Mouse (Mus musculus): ENCODE results near the gene Pcsk5.

The Pcsk5 gene

GRCm38 (mm10) chr19:17400571-17400970 is 436.9 kb downstream of the Pcsk5 start:
- no peak for DNase-seq (ENCODE audit: extremely low spot score, low spot score)

- no peak for DNase-seq (ENCODE audit: extremely low spot score, low spot score)
Observed at GRCm38 (mm10) chr19:17399965-17400364, 437.5 kb downstream of the Pcsk5 start.

DNA sequence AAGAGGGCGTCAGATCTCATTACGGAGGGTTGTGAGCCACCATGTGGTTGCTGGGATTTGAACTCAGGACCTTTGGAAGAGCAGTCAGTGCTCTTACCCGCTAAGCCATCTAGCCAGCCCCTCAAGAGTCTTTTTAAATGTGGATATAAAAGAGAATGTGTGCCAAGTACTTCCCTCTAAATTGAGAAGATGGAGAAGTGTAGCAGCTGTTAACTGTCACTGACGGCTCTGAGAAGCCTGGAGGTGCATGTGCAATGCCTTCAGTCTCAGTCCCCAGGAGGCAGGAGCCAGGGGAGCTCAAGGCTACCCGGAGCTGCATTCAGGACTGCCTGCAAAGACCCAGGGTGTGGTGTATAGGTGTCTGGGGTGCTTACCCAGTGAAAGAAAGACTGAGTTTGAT is 439.5 kb downstream of the Pcsk5 start:
- DNase-seq (ENCODE audit: extremely low spot score, low spot score) = no peak

- no peak for DNase-seq (ENCODE audit: extremely low spot score, low spot score)
Observed at GRCm38 (mm10) chr19:17396802-17397201, 440.6 kb downstream of the Pcsk5 start.

- DNase-seq (ENCODE audit: extremely low spot score, low spot score) = peak; percentile 94
Observed at GRCm38 (mm10) chr19:17393841-17394591, 443.4 kb downstream of the Pcsk5 start, which contains the start of gene Rfk. Gene Rfk (plus strand): TSS chr19:17394043.

DNA sequence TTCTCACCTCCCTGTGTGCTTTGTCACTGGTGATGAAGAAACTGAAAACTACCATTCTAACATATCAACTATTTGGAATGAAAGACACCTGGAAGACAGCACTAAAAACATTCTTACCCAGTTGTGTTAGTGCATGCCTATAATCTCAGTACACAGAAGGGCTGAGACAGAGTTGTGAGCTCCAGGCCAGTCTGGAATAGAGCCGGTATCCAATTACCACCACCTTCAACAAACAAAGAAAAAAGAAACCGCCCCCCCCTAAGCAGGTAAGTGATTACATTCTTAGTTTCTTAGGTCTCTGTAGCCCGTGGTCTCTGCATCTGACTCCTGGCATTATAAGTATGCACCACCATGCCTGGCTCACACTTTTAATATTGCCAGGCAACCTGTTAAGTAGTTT is 444.6 kb downstream of the Pcsk5 start:
- no peak for DNase-seq (ENCODE audit: extremely low spot score, low spot score)

DNA sequence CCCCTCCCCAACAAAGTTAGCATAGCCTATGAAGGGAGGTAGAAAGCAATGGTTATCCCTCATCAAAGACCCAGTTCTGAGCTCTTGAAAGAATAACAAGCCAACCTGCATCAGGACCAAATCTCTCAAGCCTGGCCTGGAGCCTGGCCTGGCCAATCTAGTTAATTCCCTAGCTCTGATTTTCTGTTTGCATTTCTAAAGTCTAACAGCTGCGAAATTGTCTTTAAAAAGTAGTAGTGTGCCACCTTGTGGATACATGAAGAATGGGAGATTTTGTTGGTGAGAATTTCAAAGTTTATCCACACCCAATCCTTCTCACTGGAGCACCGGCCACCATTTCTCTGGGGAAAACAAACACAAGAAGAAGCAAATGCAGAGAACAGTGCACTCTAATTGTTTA is 449.0 kb downstream of the Pcsk5 start:
- no peak for DNase-seq (ENCODE audit: extremely low spot score, low spot score)

GRCm38 (mm10) chr19:17386424-17386823 is 451.0 kb downstream of the Pcsk5 start:
- no peak for DNase-seq (ENCODE audit: extremely low spot score, low spot score)

DNA sequence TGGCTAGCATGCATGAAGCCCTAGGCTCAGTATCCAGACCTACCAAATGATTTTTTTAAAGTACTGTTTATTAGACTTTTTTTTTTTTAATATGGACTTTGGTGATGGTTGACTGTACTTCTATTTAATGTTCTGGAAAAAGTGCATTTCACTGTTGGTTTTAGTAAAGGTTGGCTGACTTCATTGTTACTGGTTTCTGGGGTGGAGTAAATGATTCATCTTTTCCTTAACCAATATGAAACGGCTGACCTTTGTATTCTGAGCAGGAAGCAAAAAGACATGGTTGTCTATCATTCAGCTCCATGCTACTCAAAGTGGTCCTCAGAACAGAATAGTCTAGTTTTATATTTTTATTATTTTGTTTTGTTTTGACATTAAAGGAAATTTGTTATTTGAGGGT is 452.0 kb downstream of the Pcsk5 start:
- no peak for DNase-seq (ENCODE audit: extremely low spot score, low spot score)

DNA sequence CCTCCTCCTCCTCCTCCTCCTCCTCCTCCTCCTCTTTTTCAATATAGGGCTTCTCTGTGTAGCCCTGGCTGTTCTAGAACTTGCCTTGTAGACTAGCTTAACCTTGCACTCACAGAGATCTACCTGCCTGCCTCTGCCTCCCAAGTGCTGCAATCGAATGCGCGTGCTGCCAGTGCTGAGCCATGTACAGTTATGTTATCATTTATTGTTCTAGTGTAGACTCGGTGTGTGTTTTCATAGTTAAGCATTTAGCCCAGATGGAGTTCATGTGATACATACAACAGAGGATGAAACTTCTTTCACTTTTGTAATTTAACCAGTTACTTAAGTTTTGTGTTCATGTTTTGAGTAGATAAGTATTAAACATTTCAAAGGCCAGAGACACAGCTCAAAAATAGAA is 452.4 kb downstream of the Pcsk5 start:
- DNase-seq (ENCODE audit: extremely low spot score, low spot score) = no peak

DNA sequence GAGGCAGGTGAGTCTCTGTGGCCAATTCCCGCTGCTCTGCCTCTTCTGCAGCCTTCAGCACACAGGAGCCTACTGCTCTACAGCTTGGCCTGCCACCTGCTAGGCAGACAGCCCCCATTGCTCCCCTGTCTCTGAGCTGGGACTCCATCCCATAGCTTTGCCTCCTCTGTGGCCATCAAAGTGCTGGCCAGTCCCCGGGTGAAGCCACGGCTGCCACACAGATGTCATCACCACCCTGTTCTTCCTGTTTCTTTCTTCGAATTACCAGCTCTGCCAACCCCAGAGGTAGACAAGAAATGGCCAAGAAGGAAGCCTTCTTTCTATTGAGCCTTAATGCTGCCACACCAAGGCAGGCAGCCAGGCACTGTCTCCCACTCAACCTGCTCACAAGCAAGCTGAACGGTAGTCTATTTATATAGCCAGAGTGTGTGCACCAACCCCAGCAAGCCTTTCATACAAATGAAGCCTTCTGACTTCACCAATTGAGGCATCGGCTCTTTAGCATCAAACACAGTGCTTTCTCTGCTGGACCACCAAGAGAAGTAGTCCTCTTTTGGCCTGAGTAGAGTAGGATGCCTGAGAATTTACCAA is 454.5 kb downstream of the Pcsk5 start:
- DNase-seq (ENCODE audit: extremely low spot score, low spot score) = no peak

All from neural tube, embryonic 10.5 days (tissue).